31 mouse cellular contexts compared by ENCODE assay signal in the genomic region with DNA sequence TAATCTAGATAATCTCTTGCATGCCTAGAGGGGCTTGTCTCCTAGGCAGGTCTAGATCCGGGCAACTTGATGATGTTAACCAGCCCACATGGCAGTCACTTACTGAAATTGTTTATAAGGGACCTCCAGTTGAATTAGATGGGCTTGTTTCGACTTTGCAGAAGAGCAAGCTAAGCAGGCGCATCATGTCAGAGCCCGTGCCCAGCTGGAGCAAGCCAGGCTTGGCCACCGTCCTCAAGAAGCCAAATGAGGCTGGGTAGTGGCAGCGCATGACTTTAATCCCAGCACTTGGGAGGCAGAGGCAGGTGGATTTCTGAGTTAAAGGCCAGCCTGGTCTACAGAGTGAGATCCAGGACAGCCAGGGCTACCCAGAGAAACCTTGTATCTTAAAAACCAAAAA. TPM values are rescaled to one million over a fixed set of nuclear protein-coding genes. Genes with fewer than 3 reads are reported as not detected.
DNase-seq lines count a peak whose midpoint lies in the region; ATAC-seq and TF ChIP-seq lines count a peak whose summit lies in the region.
"Had no signal": no experiment of that assay in that cellular context is flagged by ENCODE, and none has a peak within 500 bp of the region (broad histone marks: within the 10 kb centered on the region; RNA-seq: fewer than 3 reads in every experiment).

No protein-coding gene starts in this region.

- no peak overlapping the region for H3K4me2 ChIP-seq in kidney, embryonic 14.5 days (replicated peaks; ENCODE audit: low read depth, low read length)
- H3K4me2 ChIP-seq in liver, postnatal 0 days (ENCODE audit: low read depth, low read length), result peak overlapping the region; percentile 74; the same call in 1 of the 2 replicates
- H3K4me2 ChIP-seq: limb, embryonic 15.5 days; lung, embryonic 15.5 days; midbrain, embryonic 11.5 days; neural tube, embryonic 12.5 days had no signal

- no peak for TF ChIP-seq EP300 in liver, postnatal 0 days (IDR thresholded peaks at IDR 0.05; ENCODE audit: low read depth)

- no peak for ATAC-seq in kidney, embryonic 14.5 days (ENCODE audit: low FRiP score, low TSS enrichment)
- no peak for ATAC-seq in liver, postnatal 0 days
- ATAC-seq: forebrain, embryonic 16.5 days; hindbrain, embryonic 16.5 days; midbrain, embryonic 16.5 days had no signal

- no peak overlapping the region for H3K4me3 ChIP-seq in kidney, embryonic 14.5 days (ENCODE audit: low read length)
- H3K4me3 ChIP-seq in liver, postnatal 0 days (ENCODE audit: low read depth, low read length), result no peak overlapping the region
- no peak overlapping the region for H3K4me3 ChIP-seq in hindbrain, embryonic 10.5 days
- H3K4me3 ChIP-seq: erythroblast, embryonic 14.5 days; heart, adult 2 months; limb, embryonic 10.5 days; limb, embryonic 15.5 days; lung, embryonic 15.5 days; myocyte; neural tube, embryonic 12.5 days; stomach, embryonic 15.5 days had no signal

- 91% methylated on average over 6 of the region's 6 CpGs for WGBS in kidney, embryonic 14.5 days
- 88% methylated on average over 6 of the region's 6 CpGs for WGBS in liver, postnatal 0 days (ENCODE audit: insufficient replicate concordance)
- 91% methylated on average over 6 of the region's 6 CpGs for WGBS in hindbrain, embryonic 10.5 days

- no peak for TF ChIP-seq CTCF in liver, postnatal 0 days (IDR thresholded peaks at IDR 0.05; ENCODE audit: low read depth)

- peaks cover 20% of the 10 kb centered on the region; the same call in 1 of the 2 replicates for H3K36me3 ChIP-seq in kidney, embryonic 14.5 days (ENCODE audit: control insufficient read depth, insufficient read depth, low read length)
- H3K36me3 ChIP-seq in liver, postnatal 0 days (replicated peaks; ENCODE audit: insufficient read depth, low read length), result peaks cover 33% of the 10 kb centered on the region
- H3K36me3 ChIP-seq in hindbrain, embryonic 10.5 days, result peaks cover 30% of the 10 kb centered on the region

- no peaks in the 10 kb centered on the region for H3K27me3 ChIP-seq in kidney, embryonic 14.5 days (ENCODE audit: control insufficient read depth, insufficient read depth, low read length)
- H3K27me3 ChIP-seq in liver, postnatal 0 days (ENCODE audit: insufficient read depth, low read length), result no peaks in the 10 kb centered on the region
- no peaks in the 10 kb centered on the region for H3K27me3 ChIP-seq in hindbrain, embryonic 10.5 days (ENCODE audit: insufficient read depth, poor library complexity, severe bottlenecking)
- H3K27me3 ChIP-seq: limb, embryonic 15.5 days; lung, embryonic 15.5 days; neural tube, embryonic 12.5 days; Patski; stomach, embryonic 15.5 days had no signal

- no peak overlapping the region for H3K27ac ChIP-seq in kidney, embryonic 14.5 days (ENCODE audit: low read depth, low read length)
- H3K27ac ChIP-seq in liver, postnatal 0 days (ENCODE audit: low read depth), result no peak overlapping the region
- H3K27ac ChIP-seq in hindbrain, embryonic 10.5 days, result no peak overlapping the region
- H3K27ac ChIP-seq: limb, embryonic 10.5 days; neural tube, embryonic 12.5 days had no signal

- peaks cover 11% of the 10 kb centered on the region for H3K4me1 ChIP-seq in kidney, embryonic 14.5 days (ENCODE audit: control insufficient read depth, insufficient read depth, low read length)
- peaks cover 43% of the 10 kb centered on the region for H3K4me1 ChIP-seq in liver, postnatal 0 days (ENCODE audit: insufficient read depth)
- H3K4me1 ChIP-seq in hindbrain, embryonic 10.5 days (replicated peaks), result peaks cover 32% of the 10 kb centered on the region

- H3K9ac ChIP-seq in kidney, embryonic 14.5 days (ENCODE audit: low read depth, low read length), result no peak overlapping the region
- H3K9ac ChIP-seq in liver, postnatal 0 days (replicated peaks), result no peak overlapping the region
- H3K9ac ChIP-seq: limb, embryonic 15.5 days; neural tube, embryonic 12.5 days; stomach, embryonic 15.5 days had no signal

- DNase-seq in cerebellum, postnatal 25 days, result peak; percentile 19 to 30
- DNase-seq in cerebellum, adult 9-10 months, result no peak
- peak; percentile 1 for DNase-seq in kidney, adult 11 months
- peak; percentile 1 for DNase-seq in urinary bladder, postnatal 14 days (ENCODE audit: low spot score)
- DNase-seq in urinary bladder, adult 18-20 months (ENCODE audit: low spot score in 2 of 2), result no peak
- DNase-seq in liver, postnatal 0 days, result no peak
- DNase-seq in hindbrain, embryonic 10.5 days (ENCODE audit: low spot score), result no peak
- DNase-seq: adrenal gland, postnatal 10 days; cerebellum, postnatal 10 days; gastrocnemius, postnatal 14 days; heart, adult 2 months; heart, postnatal 14 days; kidney, adult 2 months; kidney, postnatal 14 days; layer of hippocampus, adult 9-11 months; lung, postnatal 36 days; right cerebral cortex, adult 18-20 months; thymus, postnatal 25 days had no signal

- H3K9me3 ChIP-seq in kidney, embryonic 14.5 days (ENCODE audit: control insufficient read depth, low read length), result no peaks in the 10 kb centered on the region
- no peaks in the 10 kb centered on the region for H3K9me3 ChIP-seq in liver, postnatal 0 days (ENCODE audit: low read length)
- peaks cover 4% of the 10 kb centered on the region; the same call in 1 of the 2 replicates for H3K9me3 ChIP-seq in hindbrain, embryonic 10.5 days
- H3K9me3 ChIP-seq: limb, embryonic 10.5 days; limb, embryonic 15.5 days; lung, embryonic 15.5 days; neural tube, embryonic 12.5 days; stomach, embryonic 15.5 days had no signal

RNA-seq across cellular contexts. Expression of a gene that starts 3.0 kb away (rescaled TPM):
- polyA plus RNA-seq in kidney, embryonic 14.5 days (2014; fragmentation: Nextera tagmentation; extraction: Ambion mirVana), result 8.9 and 9.3 TPM in 2 replicates
- polyA plus RNA-seq in liver, postnatal 0 days (2015; fragmentation: Nextera tagmentation; extraction: Ambion mirVana), result 8.8 and 11.8 TPM in 2 replicates
- polyA plus RNA-seq in hindbrain, embryonic 10.5 days (2016; fragmentation: Nextera tagmentation; extraction: Ambion mirVana), result 5.3 and 6.0 TPM in 2 replicates

Comparison
In these comparisons a context has a peak if more than half of its experiments do, and no peak if none do; other contexts are left out.
1. DNase-seq: peak in cerebellum, postnatal 25 days (2 of 2), kidney, adult 11 months (single experiment) and urinary bladder, postnatal 14 days (single experiment); none in cerebellum, adult 9-10 months (single experiment), urinary bladder, adult 18-20 months (0 of 2), liver, postnatal 0 days (single experiment) and hindbrain, embryonic 10.5 days (single experiment).